Mouse (Mus musculus) cortical plate, adult 2 months (tissue): ENCODE results near the gene Frmpd1.

Source experiments
- CTCF ChIP-seq: fragments of 200-500 bp; IDR thresholded peaks from 2 replicates; pipeline ENCODE4 v1.5.1; 2011; ENCODE audit warnings: mild to moderate bottlenecking, control low read depth, low read length; ENCODE audit not compliant: insufficient read depth; ENCODE audit errors: extremely low read depth
- POLR2A ChIP-seq: fragments of 200-500 bp; IDR thresholded peaks from 2 replicates; pipeline ENCODE4 v1.6.1; 2011; ENCODE audit warnings: mild to moderate bottlenecking, low read length, control low read depth; ENCODE audit not compliant: insufficient read depth; ENCODE audit errors: extremely low read depth

DNA sequence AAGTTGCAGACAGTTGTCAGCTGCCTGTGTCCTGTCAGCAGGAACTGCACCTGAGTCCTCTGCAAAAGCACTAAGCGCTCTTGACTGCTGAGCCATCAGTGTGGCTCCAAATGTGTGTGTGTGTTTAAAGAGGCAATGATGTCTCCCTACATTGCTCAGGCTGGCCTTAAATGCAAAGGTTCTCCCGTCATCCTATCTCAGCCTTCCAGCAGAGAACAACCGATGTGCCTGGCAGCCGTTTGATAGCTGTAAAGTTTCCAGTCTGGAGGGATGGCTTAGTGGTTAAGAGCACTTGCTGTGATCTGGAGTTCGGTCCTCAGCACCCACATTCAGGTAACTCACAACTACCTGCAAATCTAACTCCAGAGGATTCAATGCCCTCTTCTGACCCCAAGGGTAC lies 56.7 kb downstream of the Frmpd1 start:
- TF ChIP-seq CTCF (no peak), POLR2A (no peak)
